ENCODE assay signal across 8 mouse cellular contexts in genomic region chr10:81349961-81350350, GRCm38 (mm10). TPM values are rescaled to one million over a fixed set of nuclear protein-coding genes. Genes with fewer than 3 reads are reported as not detected.
A peak's percentile ranks its signal among the peaks of the same experiment; 100 is the strongest.
DNase-seq lines count a peak whose midpoint lies in the region; ATAC-seq and TF ChIP-seq lines count a peak whose summit lies in the region.

No protein-coding gene starts in this region.

- no peak for DNase-seq in cerebellum, adult 2 months
- DNase-seq in cerebellum, adult 18-20 months = no peak
- no peak for DNase-seq in lung, postnatal 0 days (ENCODE audit: low spot score)
- no peak for DNase-seq in lung, postnatal 36 days
- DNase-seq in limb, embryonic 11.5 days (ENCODE audit: low spot score) = no peak
- DNase-seq in gastrocnemius, postnatal 4 days (ENCODE audit: low spot score in 2 of 2) = no peak
- DNase-seq in right cerebral cortex, adult 2 months (ENCODE audit: low spot score in 2 of 2) = no peak

- no peak for TF ChIP-seq EP300 in lung, postnatal 0 days (IDR thresholded peaks at IDR 0.05)

- WGBS in cerebellum, adult 2 months = 1% methylated on average over 29 of the region's 29 CpGs
- WGBS in lung, postnatal 0 days = under 1% methylated on average over 29 of the region's 29 CpGs
- 0% methylated on average over 25 of the region's 29 CpGs for WGBS in limb, embryonic 11.5 days
- 1% methylated on average over 29 of the region's 29 CpGs for WGBS in olfactory bulb, adult 2 months

- H3K27ac ChIP-seq in cerebellum, adult 2 months (ENCODE audit: insufficient read depth, low read length) = no peak overlapping the region
- peak overlapping the region; percentile 76 for H3K27ac ChIP-seq in lung, postnatal 0 days (ENCODE audit: low read length)
- H3K27ac ChIP-seq in limb, embryonic 11.5 days (replicated peaks; ENCODE audit: low read depth, low read length) = peak overlapping the region; percentile 62; the same call in 1 of the 2 replicates
- no peak overlapping the region for H3K27ac ChIP-seq in olfactory bulb, adult 2 months (ENCODE audit: insufficient read depth, low read depth, low read length)

- no peaks in the 10 kb centered on the region for H3K27me3 ChIP-seq in cerebellum, adult 2 months (ENCODE audit: control insufficient read depth, insufficient read depth, low read length)
- no peaks in the 10 kb centered on the region for H3K27me3 ChIP-seq in lung, postnatal 0 days (replicated peaks; ENCODE audit: insufficient read depth, low read length)
- H3K27me3 ChIP-seq in limb, embryonic 11.5 days (ENCODE audit: control insufficient read depth, insufficient read depth, low read length) = no peaks in the 10 kb centered on the region; the same call in 1 of the 2 replicates

- H3K4me3 ChIP-seq in cerebellum, adult 2 months (replicated peaks; ENCODE audit: insufficient read depth, low read depth, low read length) = peak overlapping the region; percentile 72
- H3K4me3 ChIP-seq in lung, postnatal 0 days (ENCODE audit: low read depth, low read length) = peak overlapping the region; percentile 68
- peak overlapping the region; percentile 98 for H3K4me3 ChIP-seq in limb, embryonic 11.5 days (ENCODE audit: low read depth, low read length)
- H3K4me3 ChIP-seq in olfactory bulb, adult 2 months (ENCODE audit: insufficient read depth, low read depth, low read length) = peak overlapping the region; percentile 50

- peak overlapping the region; percentile 68 for H3K9ac ChIP-seq in lung, postnatal 0 days (replicated peaks; ENCODE audit: low read depth)
- peak overlapping the region; percentile 92 for H3K9ac ChIP-seq in limb, embryonic 11.5 days (ENCODE audit: low read length)

- no peak for TF ChIP-seq POLR2A in cerebellum, adult 2 months (IDR thresholded peaks at IDR 0.05; ENCODE audit: borderline replicate concordance, insufficient read depth, low read length)
- TF ChIP-seq POLR2A in olfactory bulb, adult 2 months (IDR thresholded peaks at IDR 0.05; ENCODE audit: insufficient read depth, low read depth, low read length) = no peak

- no peak for TF ChIP-seq CTCF in cerebellum, adult 2 months (IDR thresholded peaks at IDR 0.05; ENCODE audit: borderline replicate concordance, insufficient read depth, low read depth, low read length)
- TF ChIP-seq CTCF in lung, postnatal 0 days (IDR thresholded peaks at IDR 0.05) = no peak
- no peak for TF ChIP-seq CTCF in olfactory bulb, adult 2 months (IDR thresholded peaks at IDR 0.05; ENCODE audit: insufficient read depth, low read depth, low read length)

- no peaks in the 10 kb centered on the region for H3K36me3 ChIP-seq in lung, postnatal 0 days (ENCODE audit: insufficient read depth, low read length)
- H3K36me3 ChIP-seq in limb, embryonic 11.5 days (ENCODE audit: control insufficient read depth, insufficient read depth, low read length) = peaks cover 2% of the 10 kb centered on the region; the same call in 1 of the 2 replicates

- H3K4me1 ChIP-seq in cerebellum, adult 2 months (ENCODE audit: control insufficient read depth, insufficient read depth, low read length) = peaks cover 6% of the 10 kb centered on the region; the same call in 1 of the 2 replicates
- 0 out of 2 replicates have a peak, but pooled peaks cover 2% of the 10 kb centered on the region for H3K4me1 ChIP-seq in lung, postnatal 0 days (ENCODE audit: insufficient read depth, low read depth, low read length)
- peaks cover 20% of the 10 kb centered on the region for H3K4me1 ChIP-seq in limb, embryonic 11.5 days (ENCODE audit: control insufficient read depth, insufficient read depth, low read length)
- H3K4me1 ChIP-seq in olfactory bulb, adult 2 months (ENCODE audit: control insufficient read depth, insufficient read depth, low read length) = peaks cover 24% of the 10 kb centered on the region

- peak overlapping the region; percentile 94 for H3K4me2 ChIP-seq in lung, postnatal 0 days (replicated peaks; ENCODE audit: low read depth, low read length)
- peak overlapping the region; percentile 89 for H3K4me2 ChIP-seq in limb, embryonic 11.5 days (ENCODE audit: low read depth, severe bottlenecking)

- no peaks in the 10 kb centered on the region for H3K9me3 ChIP-seq in lung, postnatal 0 days (ENCODE audit: low read length)
- H3K9me3 ChIP-seq in limb, embryonic 11.5 days (ENCODE audit: control insufficient read depth, low read length) = no peaks in the 10 kb centered on the region

- no peak for ATAC-seq in lung, postnatal 0 days
- peak; percentile 1; the same call in 1 of the 2 replicates for ATAC-seq in limb, embryonic 11.5 days (ENCODE audit: insufficient number of reproducible peaks, low FRiP score, low TSS enrichment, low read depth)

RNA-seq across cellular contexts. Expression of gene Hmg20b, which starts 0.3 kb away (rescaled TPM):
- polyA plus RNA-seq in cerebellum, adult 2 months (2012; rRNA removed) = 42.7 and 43.4 TPM in 2 replicates
- 94.3 and 101 TPM in 2 replicates for polyA plus RNA-seq in lung, postnatal 0 days (2015; fragmentation: Nextera tagmentation; extraction: Ambion mirVana)
- polyA plus RNA-seq in limb, embryonic 11.5 days (2014; fragmentation: Nextera tagmentation; extraction: Ambion mirVana) = 129 and 130 TPM in 2 replicates
- not detected in 2 replicates for polyA plus RNA-seq in olfactory bulb, adult 2 months (2012; ENCODE audit: insufficient read depth, insufficient read length, low replicate concordance, missing spikeins)
- total RNA-seq in gastrocnemius, postnatal 4 days (2021) = 10 to 100 TPM; 46.2 to 58.6 TPM

RNA-seq across cellular contexts. Expression of gene Gipc3, which starts 6.9 kb away (rescaled TPM):
- 0.97 and 1.0 TPM in 2 replicates for polyA plus RNA-seq in cerebellum, adult 2 months (2012; rRNA removed)
- polyA plus RNA-seq in lung, postnatal 0 days (2015; fragmentation: Nextera tagmentation; extraction: Ambion mirVana) = 0.33 and 0.55 TPM in 2 replicates
- polyA plus RNA-seq in limb, embryonic 11.5 days (2014; fragmentation: Nextera tagmentation; extraction: Ambion mirVana) = not detected in 2 replicates
- not detected in 2 replicates for polyA plus RNA-seq in olfactory bulb, adult 2 months (2012; ENCODE audit: insufficient read depth, insufficient read length, low replicate concordance, missing spikeins)
- under 1 TPM; 0.66 to 0.86 TPM for total RNA-seq in gastrocnemius, postnatal 4 days (2021)

RNA-seq across cellular contexts. Expression of gene Mfsd12, which starts 7.3 kb away (rescaled TPM):
- 34.8 and 35.0 TPM in 2 replicates for polyA plus RNA-seq in cerebellum, adult 2 months (2012; rRNA removed)
- 14.0 and 16.9 TPM in 2 replicates for polyA plus RNA-seq in lung, postnatal 0 days (2015; fragmentation: Nextera tagmentation; extraction: Ambion mirVana)
- polyA plus RNA-seq in limb, embryonic 11.5 days (2014; fragmentation: Nextera tagmentation; extraction: Ambion mirVana) = 4.7 and 5.9 TPM in 2 replicates
- not detected in 2 replicates for polyA plus RNA-seq in olfactory bulb, adult 2 months (2012; ENCODE audit: insufficient read depth, insufficient read length, low replicate concordance, missing spikeins)
- total RNA-seq in gastrocnemius, postnatal 4 days (2021) = 1 to 10 TPM; 8.6 to 9.9 TPM

RNA-seq across cellular contexts. Expression of gene 4930404N11Rik, which starts 15.7 kb away (rescaled TPM):
- 0.24 and 0.36 TPM in 2 replicates for polyA plus RNA-seq in cerebellum, adult 2 months (2012; rRNA removed)
- 5.4 and 6.6 TPM in 2 replicates for polyA plus RNA-seq in lung, postnatal 0 days (2015; fragmentation: Nextera tagmentation; extraction: Ambion mirVana)
- polyA plus RNA-seq in limb, embryonic 11.5 days (2014; fragmentation: Nextera tagmentation; extraction: Ambion mirVana) = 0.21 and 0.45 TPM in 2 replicates
- polyA plus RNA-seq in olfactory bulb, adult 2 months (2012; ENCODE audit: insufficient read depth, insufficient read length, low replicate concordance, missing spikeins) = not detected in 2 replicates
- total RNA-seq in gastrocnemius, postnatal 4 days (2021) = 1 to 10 TPM; 1.7 to 1.8 TPM

RNA-seq across cellular contexts. Expression of gene Tbxa2r, which starts 21.4 kb away (rescaled TPM):
- 2.2 and 3.2 TPM in 2 replicates for polyA plus RNA-seq in cerebellum, adult 2 months (2012; rRNA removed)
- polyA plus RNA-seq in lung, postnatal 0 days (2015; fragmentation: Nextera tagmentation; extraction: Ambion mirVana) = 19.6 and 28.4 TPM in 2 replicates
- polyA plus RNA-seq in limb, embryonic 11.5 days (2014; fragmentation: Nextera tagmentation; extraction: Ambion mirVana) = 1.7 and 1.8 TPM in 2 replicates
- not detected in 2 replicates for polyA plus RNA-seq in olfactory bulb, adult 2 months (2012; ENCODE audit: insufficient read depth, insufficient read length, low replicate concordance, missing spikeins)
- total RNA-seq in gastrocnemius, postnatal 4 days (2021) = 1 to 10 TPM; 4.8 to 5.8 TPM

Comparison
In these comparisons a context has a peak if more than half of its experiments do, and no peak if none do; other contexts are left out.
1. H3K27ac ChIP-seq: peak in lung, postnatal 0 days (single experiment) and limb, embryonic 11.5 days (single experiment); none in cerebellum, adult 2 months (single experiment) and olfactory bulb, adult 2 months (single experiment).
2. Peak in every context shown above with its lines, with median percentiles within 50 percentile points of each other: H3K4me3 ChIP-seq.